Mouse (Mus musculus) C2C12 (cell line): ENCODE results near the gene Plxnb1. TPM values are rescaled to one million over a fixed set of nuclear protein-coding genes. Genes with fewer than 3 reads are reported as not detected.
"Not testable (repeated sequence)": the region's sequence is repeated elsewhere in the genome, so short reads cannot be mapped to it uniquely, and the experiment has no call there.

Source experiments
- H3K27me3 ChIP-seq: one replicate; pipeline ENCODE4 v1.6.1; 2011; ENCODE audit not compliant: control insufficient read depth, insufficient read depth, insufficient read length
- H3K36me3 ChIP-seq: one replicate; pipeline ENCODE4 v1.6.1; 2011; ENCODE audit not compliant: control insufficient read depth, insufficient read depth
- H3K4me3 ChIP-seq: one replicate; pipeline ENCODE4 v1.5.1; 2011; ENCODE audit warnings: mild to moderate bottlenecking, control low read depth; ENCODE audit not compliant: poor library complexity, insufficient read depth, severe bottlenecking
- H3K79me2 ChIP-seq: one replicate; pipeline ENCODE4 v1.6.1; 2011; ENCODE audit not compliant: control insufficient read depth, insufficient read depth
- H3K79me3 ChIP-seq: one replicate; pipeline ENCODE4 v1.6.1; 2011; ENCODE audit warnings: low read depth, control low read depth
- H3ac ChIP-seq: one replicate; pipeline ENCODE3; 2011; ENCODE audit warnings: low read depth; ENCODE audit not compliant: control insufficient read depth, insufficient read length
- CEBPB ChIP-seq: IDR thresholded peaks from one replicate; pipeline ENCODE4 v1.6.1; 2011; ENCODE audit warnings: low read depth, mild to moderate bottlenecking, control low read depth, moderate library complexity
- CTCF ChIP-seq: IDR thresholded peaks from one replicate; pipeline ENCODE4 v1.5.1; 2011; ENCODE audit not compliant: control insufficient read depth, insufficient read depth, insufficient read length
- FOSL1 ChIP-seq: IDR thresholded peaks from one replicate; pipeline ENCODE4 v1.8.0; 2011; ENCODE audit warnings: mild to moderate bottlenecking, low read length; ENCODE audit not compliant: poor library complexity, insufficient read depth, severe bottlenecking
- MAX ChIP-seq: IDR thresholded peaks from one replicate; pipeline ENCODE4 v1.6.1; 2011; ENCODE audit warnings: mild to moderate bottlenecking, control low read depth
- MYOD1 ChIP-seq: IDR thresholded peaks from one replicate; pipeline ENCODE4 v1.6.1; 2011; ENCODE audit warnings: low read depth; ENCODE audit not compliant: control insufficient read depth, insufficient read length
- MYOG ChIP-seq: IDR thresholded peaks from one replicate; pipeline ENCODE4 v1.6.1; 2011; ENCODE audit not compliant: control insufficient read depth, insufficient read length; ENCODE audit errors: extremely low read depth
- USF1 ChIP-seq: IDR thresholded peaks from one replicate; pipeline ENCODE4 v1.6.1; 2011; ENCODE audit warnings: low read depth, mild to moderate bottlenecking, control low read depth, moderate library complexity
- polyA plus RNA-seq: library from polyadenylated mRNA; unstranded; fragments of >200 nt; fragmentation: generic; extraction: Trizol; gene quantifications from one replicate; pipeline ENCODE4 v1.2.1, GENCODE M21; 2012; ENCODE audit warnings: missing spikeins

Gene Plxnb1
- polyA plus RNA-seq, 1 experiment, result 9.1 TPM

GRCm38 (mm10) chr9:109128211-109128610 lies 33.0 kb downstream of the Plxnb1 start:
- H3ac ChIP-seq, result no peak overlapping the region
- no peaks in the 10 kb centered on the region for H3K36me3 ChIP-seq
- H3K4me3 ChIP-seq, result no peak overlapping the region
- H3K27me3 ChIP-seq, result peaks cover 6% of the 10 kb centered on the region
- no peaks in the 10 kb centered on the region for H3K79me3 ChIP-seq
- no peaks in the 10 kb centered on the region for H3K79me2 ChIP-seq
- TF ChIP-seq USF1 (no peak), FOSL1 (no peak), MYOG (no peak), CEBPB (no peak), MYOD1 (no peak), MAX (no peak), CTCF (no peak)

- peaks cover 6% of the 10 kb centered on the region for H3K27me3 ChIP-seq
- H3K79me3 ChIP-seq, result no peaks in the 10 kb centered on the region
- no peaks in the 10 kb centered on the region for H3K36me3 ChIP-seq
- H3K4me3 ChIP-seq, result no peak overlapping the region
- TF ChIP-seq MYOD1 (no peak), MAX (no peak), FOSL1 (no peak), CEBPB (no peak)
- H3ac ChIP-seq, result no peak overlapping the region
- H3K79me2 ChIP-seq, result no peaks in the 10 kb centered on the region
Observed at GRCm38 (mm10) chr9:109130076-109130475, 34.9 kb downstream of the Plxnb1 start.

- H3K79me2 ChIP-seq, H3K36me3 ChIP-seq, H3K79me3 ChIP-seq, H3K27me3 ChIP-seq, H3ac ChIP-seq, H3K4me3 ChIP-seq: not testable (repeated sequence)
Observed at GRCm38 (mm10) chr9:109140414-109140813, 45.2 kb downstream of the Plxnb1 start.

DNA sequence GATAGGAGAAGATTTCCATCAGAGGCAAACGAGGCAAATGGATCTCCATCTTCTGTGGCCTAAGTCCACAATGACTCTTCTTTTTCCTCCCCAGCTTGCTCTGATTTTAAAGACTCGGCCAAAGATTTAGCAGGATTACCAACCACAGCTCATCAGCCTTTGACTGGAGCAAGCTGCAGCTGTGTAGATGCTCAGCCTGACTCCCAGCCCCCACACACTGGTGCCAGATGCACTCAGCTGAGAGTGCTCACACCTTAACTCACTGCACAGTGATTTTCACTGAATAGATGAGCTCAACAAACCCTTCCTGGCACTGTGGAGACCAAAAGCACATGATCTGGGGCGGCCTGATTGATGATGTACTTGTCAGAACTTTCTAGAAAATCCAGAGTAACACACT lies 66.8 kb downstream of the Plxnb1 start, which contains the start of gene Fbxw21:
Fbxw21 (minus strand) TSS at position 101 of the 400 bp plus-strand sequence.
- TF ChIP-seq CTCF, result no peak
- TF ChIP-seq FOSL1, result no peak
- TF ChIP-seq MAX, result no peak
- no peak for TF ChIP-seq MYOG
- no peak for TF ChIP-seq MYOD1
- TF ChIP-seq USF1, result no peak
- no peak for TF ChIP-seq CEBPB
- no peaks in the 10 kb centered on the region for H3K79me3 ChIP-seq
- H3ac ChIP-seq, result no peak within 1 kb of the TSS
- no peaks in the 10 kb centered on the region for H3K79me2 ChIP-seq
- H3K27me3 ChIP-seq, result no peaks in the 10 kb centered on the region
- no peak within 1 kb of the TSS for H3K4me3 ChIP-seq
- H3K36me3 ChIP-seq, result no peaks in the 10 kb centered on the region

DNA sequence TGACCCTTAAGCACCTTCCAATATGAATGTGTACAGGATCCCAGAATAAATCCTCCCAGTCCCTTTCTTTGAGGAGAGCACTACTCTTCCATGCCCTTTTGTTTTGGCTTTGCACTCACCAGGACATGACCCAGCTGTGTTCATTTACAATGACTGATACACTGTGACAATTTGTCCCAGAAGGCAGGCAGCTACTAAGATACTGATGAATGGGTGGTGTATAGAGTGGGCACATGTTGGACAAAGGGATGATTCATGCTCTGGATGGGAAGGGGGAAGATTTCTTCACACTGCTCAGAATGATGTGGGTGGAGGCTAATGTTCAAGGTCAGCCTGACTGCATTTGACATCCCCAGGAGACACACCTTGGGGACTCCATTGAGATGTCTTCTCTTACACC lies 72.1 kb downstream of the Plxnb1 start:
- no peaks in the 10 kb centered on the region for H3K27me3 ChIP-seq
- H3ac ChIP-seq, result no peak overlapping the region
- TF ChIP-seq MAX (no peak), USF1 (no peak), CTCF (no peak), MYOD1 (no peak), MYOG (no peak), FOSL1 (no peak), CEBPB (no peak)
- no peak overlapping the region for H3K4me3 ChIP-seq
- no peaks in the 10 kb centered on the region for H3K79me2 ChIP-seq
- no peaks in the 10 kb centered on the region for H3K36me3 ChIP-seq
- H3K79me3 ChIP-seq, result no peaks in the 10 kb centered on the region

Other genes starting within 250 kb of the Plxnb1 start
- gene Slc26a6, start 242.1 kb upstream of the Plxnb1 start, polyA plus RNA-seq, result 4.3 TPM
- gene Tmem89, start 180.8 kb upstream of the Plxnb1 start, polyA plus RNA-seq, result not detected
- 382 TPM for gene Uqcrc1, start 158.8 kb upstream of the Plxnb1 start, polyA plus RNA-seq
- 10.1 TPM for gene Col7a1, start 141.8 kb upstream of the Plxnb1 start, polyA plus RNA-seq
- gene Ucn2, start 109.4 kb upstream of the Plxnb1 start, polyA plus RNA-seq, result 0.56 TPM
- 6.7 TPM for gene Pfkfb4, start 103.6 kb upstream of the Plxnb1 start, polyA plus RNA-seq
- gene Shisa5, start 56.8 kb upstream of the Plxnb1 start, polyA plus RNA-seq, result 86.4 TPM
- 12.7 TPM for gene Trex1, start 35.7 kb upstream of the Plxnb1 start, polyA plus RNA-seq
- 11.4 TPM for gene Atrip, start 21.3 kb upstream of the Plxnb1 start, polyA plus RNA-seq
- 12.4 TPM for gene Ccdc51, start 12.9 kb upstream of the Plxnb1 start, polyA plus RNA-seq
- 294 TPM for gene Tma7, start 12.8 kb upstream of the Plxnb1 start, polyA plus RNA-seq
- not detected for gene Fbxw21, start 66.7 kb downstream of the Plxnb1 start, polyA plus RNA-seq
- not detected for gene Fbxw13, start 100.6 kb downstream of the Plxnb1 start, polyA plus RNA-seq
- gene Fbxw20, start 139.4 kb downstream of the Plxnb1 start, polyA plus RNA-seq, result not detected
- not detected for gene Fbxw14, start 192.3 kb downstream of the Plxnb1 start, polyA plus RNA-seq
- not detected for gene Fbxw28, start 244.3 kb downstream of the Plxnb1 start, polyA plus RNA-seq